In genomic region chr16:78398734-78399133, GRCm38 (mm10) we compare ENCODE assay signal across 24 mouse cellular contexts. TPM values are rescaled to one million over a fixed set of nuclear protein-coding genes. Genes with fewer than 3 reads are reported as not detected.
A peak's percentile ranks its signal among the peaks of the same experiment; 100 is the strongest.
DNase-seq lines count a peak whose midpoint lies in the region; ATAC-seq lines count a peak whose summit lies in the region.
"Had no signal": no experiment of that assay in that cellular context is flagged by ENCODE, and none has a peak within 500 bp of the region (broad histone marks: within the 10 kb centered on the region; RNA-seq: fewer than 3 reads in every experiment).

No protein-coding gene starts in this region.

- DNase-seq in midbrain, embryonic 11.5 days (ENCODE audit: low spot score, missing footprints), result peak; percentile 17
- DNase-seq in MEL-GATA-1-ER (ENCODE audit: extremely low read depth, low read depth), result peak; percentile 66
- DNase-seq in thymus, postnatal 25 days, result no peak
- no peak for DNase-seq in kidney, postnatal 14 days
- DNase-seq: adrenal gland, adult 2 months; adrenal gland, postnatal 10 days; adrenal gland, postnatal 25 days; cerebellum, adult 11 months; cerebellum, adult 18-20 months; cerebellum, adult 8-10 months; cerebellum, adult 9-11 months; cerebellum, postnatal 25 days; embryo, embryonic 11 days had no signal

- no peaks in the 10 kb centered on the region for H3K27me3 ChIP-seq in midbrain, embryonic 11.5 days (ENCODE audit: control insufficient read depth, insufficient read depth, low read length)
- H3K27me3 ChIP-seq in midbrain, embryonic 15.5 days (replicated peaks), result no peaks in the 10 kb centered on the region
- H3K27me3 ChIP-seq in kidney, embryonic 16.5 days (ENCODE audit: insufficient read depth, low read length), result no peaks in the 10 kb centered on the region
- H3K27me3 ChIP-seq: embryonic facial prominence, embryonic 13.5 days; embryonic facial prominence, embryonic 15.5 days; forebrain, embryonic 12.5 days had no signal

- no peak overlapping the region for H3K4me2 ChIP-seq in midbrain, embryonic 11.5 days
- no peak overlapping the region for H3K4me2 ChIP-seq in midbrain, embryonic 15.5 days
- no peak overlapping the region for H3K4me2 ChIP-seq in kidney, embryonic 16.5 days (replicated peaks; ENCODE audit: low read depth, low read length)
- H3K4me2 ChIP-seq: embryonic facial prominence, embryonic 13.5 days; embryonic facial prominence, embryonic 15.5 days; forebrain, embryonic 12.5 days had no signal

- no peaks in the 10 kb centered on the region for H3K36me3 ChIP-seq in midbrain, embryonic 11.5 days (ENCODE audit: control insufficient read depth, insufficient read depth, low read length)
- H3K36me3 ChIP-seq in midbrain, embryonic 15.5 days (replicated peaks), result no peaks in the 10 kb centered on the region
- no peaks in the 10 kb centered on the region for H3K36me3 ChIP-seq in kidney, embryonic 16.5 days (ENCODE audit: insufficient read depth, low read length)
- H3K36me3 ChIP-seq: embryonic facial prominence, embryonic 13.5 days; embryonic facial prominence, embryonic 15.5 days; forebrain, embryonic 10.5 days; forebrain, embryonic 12.5 days had no signal

- H3K27ac ChIP-seq in midbrain, embryonic 11.5 days (ENCODE audit: low read depth, low read length), result no peak overlapping the region
- H3K27ac ChIP-seq in midbrain, embryonic 15.5 days, result no peak overlapping the region
- H3K27ac ChIP-seq in kidney, embryonic 16.5 days (ENCODE audit: low read length), result no peak overlapping the region
- H3K27ac ChIP-seq: embryonic facial prominence, embryonic 13.5 days; embryonic facial prominence, embryonic 15.5 days; forebrain, embryonic 10.5 days; forebrain, embryonic 12.5 days had no signal

- no peaks in the 10 kb centered on the region for H3K4me1 ChIP-seq in midbrain, embryonic 11.5 days (ENCODE audit: control insufficient read depth, insufficient read depth, low read length)
- no peaks in the 10 kb centered on the region for H3K4me1 ChIP-seq in midbrain, embryonic 15.5 days
- H3K4me1 ChIP-seq in kidney, embryonic 16.5 days (ENCODE audit: insufficient read depth, low read length), result no peaks in the 10 kb centered on the region
- H3K4me1 ChIP-seq: embryonic facial prominence, embryonic 13.5 days; embryonic facial prominence, embryonic 15.5 days; forebrain, embryonic 10.5 days; forebrain, embryonic 12.5 days had no signal

- H3K9ac ChIP-seq in midbrain, embryonic 11.5 days (ENCODE audit: low read length), result no peak overlapping the region
- H3K9ac ChIP-seq in midbrain, embryonic 15.5 days, result no peak overlapping the region
- H3K9ac ChIP-seq in kidney, embryonic 16.5 days (replicated peaks; ENCODE audit: low read length), result no peak overlapping the region
- H3K9ac ChIP-seq: embryonic facial prominence, embryonic 13.5 days; embryonic facial prominence, embryonic 15.5 days; forebrain, embryonic 12.5 days had no signal

- no peaks in the 10 kb centered on the region for H3K9me3 ChIP-seq in midbrain, embryonic 11.5 days (ENCODE audit: control insufficient read depth, low read length)
- no peaks in the 10 kb centered on the region for H3K9me3 ChIP-seq in midbrain, embryonic 15.5 days
- no peaks in the 10 kb centered on the region for H3K9me3 ChIP-seq in kidney, embryonic 16.5 days (ENCODE audit: low read length)
- H3K9me3 ChIP-seq: embryonic facial prominence, embryonic 13.5 days; embryonic facial prominence, embryonic 15.5 days; forebrain, embryonic 10.5 days; forebrain, embryonic 12.5 days had no signal

- no peak overlapping the region for H3K4me3 ChIP-seq in midbrain, embryonic 11.5 days (ENCODE audit: low read depth, low read length)
- no peak overlapping the region for H3K4me3 ChIP-seq in midbrain, embryonic 15.5 days
- H3K4me3 ChIP-seq in kidney, embryonic 16.5 days (ENCODE audit: low read length), result no peak overlapping the region
- H3K4me3 ChIP-seq: embryonic facial prominence, embryonic 13.5 days; embryonic facial prominence, embryonic 15.5 days; erythroblast, embryonic 14.5 days; forebrain, embryonic 10.5 days; forebrain, embryonic 12.5 days had no signal

- WGBS in midbrain, embryonic 11.5 days, result 88% methylated on average over 6 of the region's 6 CpGs
- WGBS in midbrain, embryonic 15.5 days, result 90% methylated on average over 6 of the region's 6 CpGs
- 84% methylated on average over 6 of the region's 6 CpGs for WGBS in kidney, embryonic 16.5 days

- ATAC-seq in midbrain, embryonic 11.5 days (ENCODE audit: low FRiP score), result no peak
- no peak for ATAC-seq in midbrain, embryonic 15.5 days (replicated peaks)
- ATAC-seq in granulocyte monocyte progenitor cell, adult 5-6 weeks (replicated peaks; ENCODE audit: poor library complexity, severe bottlenecking), result peak; percentile 90
- peak; percentile 83 for ATAC-seq in megakaryocyte progenitor cell, adult 5-6 weeks (replicated peaks; ENCODE audit: poor library complexity)
- ATAC-seq in kidney, embryonic 16.5 days (ENCODE audit: low FRiP score, low TSS enrichment), result no peak
- ATAC-seq: forebrain, embryonic 14.5 days; forebrain, embryonic 16.5 days had no signal

RNA-seq across cellular contexts. Expression of gene Btg3, which starts 21.7 kb away (rescaled TPM):
- polyA plus RNA-seq in midbrain, embryonic 11.5 days (2014; fragmentation: Nextera tagmentation; extraction: Ambion mirVana), result 50.4 and 51.3 TPM in 2 replicates
- polyA plus RNA-seq in midbrain, embryonic 15.5 days (2015; fragmentation: Nextera tagmentation; extraction: Ambion mirVana), result 17.6 and 18.3 TPM in 2 replicates
- total RNA-seq in granulocyte monocyte progenitor cell, adult 5-6 weeks (2014; fragmentation: Nextera tagmentation), result 27.1 and 28.8 TPM in 2 replicates
- total RNA-seq in granulocyte monocyte progenitor cell, adult 5-6 weeks (2017), result 7.9 and 18.9 TPM in 2 replicates
- total RNA-seq in megakaryocyte progenitor cell, adult 5-6 weeks (2015), result 45.4 and 46.2 TPM in 2 replicates
- 9.0 and 12.7 TPM in 2 replicates for total RNA-seq in megakaryocyte progenitor cell, adult 5-6 weeks (2017)
- polyA plus RNA-seq in kidney, embryonic 16.5 days (2015; fragmentation: Nextera tagmentation; extraction: Ambion mirVana), result 24.7 and 33.1 TPM in 2 replicates

Comparison
In these comparisons a context has a peak if more than half of its experiments do, and no peak if none do; other contexts are left out.
1. ATAC-seq: peak in granulocyte monocyte progenitor cell, adult 5-6 weeks (single experiment) and megakaryocyte progenitor cell, adult 5-6 weeks (single experiment); none in midbrain, embryonic 11.5 days (single experiment), midbrain, embryonic 15.5 days (single experiment) and kidney, embryonic 16.5 days (single experiment).
2. DNase-seq: peak in midbrain, embryonic 11.5 days (single experiment) and MEL-GATA-1-ER (single experiment); none in thymus, postnatal 25 days (single experiment) and kidney, postnatal 14 days (single experiment).